Mouse (Mus musculus) lung, adult 2 months (tissue): ENCODE results near the gene Gxylt2. TPM values are rescaled to one million over a fixed set of nuclear protein-coding genes. Genes with fewer than 3 reads are reported as not detected.

ENCODE experiments used
- DNase-seq: peaks from one replicate; pipeline ENCODE4 v3.0.0; 2022
- H3K4me1 ChIP-seq: fragments of 200-500 bp; 2 replicates; pipeline ENCODE4 v1.6.1; 2011; ENCODE audit warnings: low read length; ENCODE audit not compliant: control insufficient read depth, insufficient read depth
- H3K4me3 ChIP-seq: fragments of 200-500 bp; replicated peaks from 2 replicates; pipeline ENCODE3; 2011; ENCODE audit warnings: low read depth, mild to moderate bottlenecking, control low read depth, low read length; ENCODE audit errors: extremely low read depth
- CTCF ChIP-seq: fragments of 200-500 bp; IDR thresholded peaks from 2 replicates; pipeline ENCODE4 v1.5.1; 2011; ENCODE audit warnings: mild to moderate bottlenecking, low read length, control low read depth; ENCODE audit not compliant: insufficient read depth
- POLR2A ChIP-seq: fragments of 200-500 bp; IDR thresholded peaks from 2 replicates; pipeline ENCODE4 v1.6.1; 2011; ENCODE audit warnings: low read depth, mild to moderate bottlenecking, control low read depth, low read length, borderline replicate concordance; ENCODE audit errors: extremely low read depth
- WGBS: fragments of 180-500 bp; shearing (Covaris S2); methylation state at CpG from one replicate; pipeline ENCODE4 v1.1.7; 2018; 5-methylcytosine and 5-hydroxymethylcytosine counted together
- polyA plus RNA-seq: library from polyadenylated mRNA; depleted of rRNA; stranded (reverse); fragments of >200 nt; gene quantifications from 2 replicates; pipeline ENCODE4 v1.2.3, GENCODE M21; 2012

Gene Gxylt2
- polyA plus RNA-seq, 1 experiment, result 1.7 TPM

DNA sequence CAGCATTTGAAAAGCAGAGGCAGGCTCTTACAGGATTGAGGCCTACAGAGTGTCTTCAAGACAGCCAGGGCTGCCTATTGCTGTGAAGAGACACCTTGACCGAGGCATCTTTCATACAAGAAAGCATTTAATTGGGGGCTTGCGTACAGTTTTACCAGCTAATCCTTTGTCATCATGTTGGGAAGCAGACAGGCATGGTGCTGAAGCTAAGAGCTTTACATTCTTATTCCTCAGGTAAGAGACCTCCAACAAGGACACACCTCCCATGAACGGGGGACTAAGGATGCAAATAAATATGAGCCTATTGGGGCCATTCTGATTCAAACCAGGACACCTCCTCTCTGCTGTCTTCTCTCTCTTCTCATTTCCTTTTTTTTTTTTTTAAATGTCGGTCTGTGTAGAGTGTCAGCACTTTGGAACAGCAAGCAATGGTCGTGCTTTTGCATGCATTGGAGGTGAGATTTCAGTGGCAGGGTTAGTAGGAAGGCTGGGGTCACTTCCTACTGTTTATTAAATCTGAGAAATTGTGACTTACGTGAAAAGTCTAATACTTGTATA is 103.8 kb downstream of the Gxylt2 start:
- H3K4me3 ChIP-seq, result no peak overlapping the region
- no peaks in the 10 kb centered on the region for H3K4me1 ChIP-seq
- TF ChIP-seq CTCF, result no peak
- TF ChIP-seq POLR2A, result no peak
- no peak for DNase-seq
- 88% methylated on average over 6 of the region's 6 CpGs for WGBS

DNA sequence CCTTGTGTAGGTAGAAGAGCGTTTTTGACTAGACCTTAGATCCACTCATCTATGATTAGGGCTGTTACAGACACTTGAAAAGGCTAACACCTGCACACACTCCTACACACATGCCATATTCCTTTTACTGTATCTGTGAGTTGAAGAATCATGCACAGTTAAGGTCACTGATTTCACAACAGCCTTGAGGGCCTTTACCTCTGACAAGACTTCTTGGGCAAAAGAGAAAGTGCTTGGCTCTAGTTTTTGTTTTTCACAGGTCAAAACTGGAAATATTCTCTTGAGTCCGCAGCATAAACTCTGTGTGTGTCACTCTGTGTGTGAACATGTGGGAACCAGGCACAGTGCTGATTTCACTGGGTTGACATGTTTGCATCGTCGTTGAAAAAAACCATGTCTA is 105.6 kb downstream of the Gxylt2 start:
- DNase-seq, result no peak
- TF ChIP-seq POLR2A, result no peak
- no peak for TF ChIP-seq CTCF
- WGBS, result 80% methylated on average over 4 of the region's 4 CpGs
- no peak overlapping the region for H3K4me3 ChIP-seq
- H3K4me1 ChIP-seq, result no peaks in the 10 kb centered on the region

DNA sequence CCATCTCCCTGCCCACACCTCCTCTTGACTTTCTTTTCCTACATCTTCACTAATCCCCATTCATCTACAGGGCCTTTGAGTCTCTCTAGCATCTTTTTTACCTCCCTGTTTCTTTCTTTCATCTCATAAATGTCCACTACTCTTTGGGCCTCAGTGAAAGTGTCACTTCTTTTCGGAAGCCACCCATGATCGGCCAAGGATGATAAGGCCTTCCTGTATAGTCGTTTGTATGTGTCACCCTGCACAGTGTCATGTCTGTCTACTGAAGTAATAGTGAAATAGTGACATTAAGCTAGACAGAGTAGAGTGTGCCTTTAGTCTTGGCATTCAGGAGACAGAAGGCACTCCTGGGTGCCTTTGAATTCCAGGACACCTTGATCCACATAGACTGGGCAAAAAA is 107.2 kb downstream of the Gxylt2 start:
- TF ChIP-seq CTCF (no peak), POLR2A (no peak)
- H3K4me1 ChIP-seq, result no peaks in the 10 kb centered on the region
- no peak for DNase-seq
- no peak overlapping the region for H3K4me3 ChIP-seq
- WGBS, result 77% methylated on average over 3 of the region's 3 CpGs

GRCm38 (mm10) chr6:100821367-100821766 is 116.8 kb downstream of the Gxylt2 start:
- no peak for TF ChIP-seq CTCF
- TF ChIP-seq POLR2A, result no peak
- DNase-seq, result no peak
- WGBS, result 76% methylated on average over 2 of the region's 2 CpGs

DNA sequence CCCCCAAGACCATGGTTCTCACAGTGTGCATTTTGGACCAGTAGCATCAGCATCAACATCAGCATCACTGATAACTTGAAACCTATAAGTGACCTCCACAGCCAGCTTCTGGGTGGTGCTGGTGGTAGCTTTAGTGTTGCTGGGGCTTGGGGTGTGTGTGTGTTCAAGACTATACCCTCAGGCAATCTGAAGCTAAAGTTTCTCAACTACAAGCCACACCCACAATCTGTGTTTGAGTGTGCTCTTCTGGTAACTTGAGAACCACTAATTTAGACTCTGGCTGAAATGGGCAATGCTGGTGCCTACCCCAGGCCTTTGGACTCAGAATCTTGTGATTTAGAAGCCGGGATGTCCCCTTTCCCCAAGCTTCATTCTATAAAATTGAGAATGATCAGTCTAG is 118.8 kb downstream of the Gxylt2 start:
- no peak for DNase-seq
- H3K4me3 ChIP-seq, result no peak overlapping the region
- H3K4me1 ChIP-seq, result no peaks in the 10 kb centered on the region
- no peak for TF ChIP-seq POLR2A
- no peak for TF ChIP-seq CTCF
- WGBS, result 72% methylated on average over 1 of the region's 1 CpGs

More at GRCm38 (mm10) chr6:100821367-100821766, 116.8 kb downstream of the Gxylt2 start:
- H3K4me1 ChIP-seq, result no peaks in the 10 kb centered on the region
- no peak overlapping the region for H3K4me3 ChIP-seq

DNA sequence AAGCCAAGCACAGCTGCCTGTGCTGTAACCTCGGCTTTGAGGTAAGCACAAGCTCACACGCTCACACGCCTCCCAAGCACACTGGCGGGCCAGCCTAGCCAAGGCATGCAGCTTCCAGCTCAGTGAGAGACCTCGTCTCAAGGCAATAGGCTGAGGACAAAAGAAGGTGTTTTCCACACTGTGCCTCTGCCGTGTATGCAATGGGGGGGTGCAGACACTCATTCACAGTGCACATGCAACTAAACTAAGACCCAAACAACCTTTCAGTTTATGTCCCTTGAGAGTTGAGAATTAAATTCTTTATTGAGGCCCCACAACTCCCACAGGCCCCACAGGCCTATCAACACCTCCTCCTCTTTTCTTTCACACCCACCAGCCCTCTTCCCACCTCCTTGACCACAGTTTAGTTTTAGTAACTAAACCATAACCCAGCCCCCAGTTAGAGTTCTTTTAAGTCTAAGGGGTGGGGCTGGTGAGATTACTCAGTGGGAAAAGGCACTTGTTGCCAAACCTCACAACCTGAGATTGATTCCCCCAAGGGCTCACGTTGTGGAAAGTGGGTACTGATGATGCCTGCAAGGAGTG is 119.9 kb downstream of the Gxylt2 start:
- no peak for DNase-seq
- Histone ChIP-seq H3K4me1 (no peaks in the 10 kb centered on the region), H3K4me3 (no peak overlapping the region)
- WGBS, result 75% methylated on average over 7 of the region's 7 CpGs
- TF ChIP-seq POLR2A, result no peak

- Histone ChIP-seq H3K4me1 (no peaks in the 10 kb centered on the region), H3K4me3 (no peak overlapping the region)
- DNase-seq, result no peak
- no peak for TF ChIP-seq POLR2A
- TF ChIP-seq CTCF, result no peak
- WGBS, result 63% methylated on average over 6 of the region's 6 CpGs
These were observed 121.5 kb downstream of the Gxylt2 start for GRCm38 (mm10) chr6:100826046-100826445.

DNA sequence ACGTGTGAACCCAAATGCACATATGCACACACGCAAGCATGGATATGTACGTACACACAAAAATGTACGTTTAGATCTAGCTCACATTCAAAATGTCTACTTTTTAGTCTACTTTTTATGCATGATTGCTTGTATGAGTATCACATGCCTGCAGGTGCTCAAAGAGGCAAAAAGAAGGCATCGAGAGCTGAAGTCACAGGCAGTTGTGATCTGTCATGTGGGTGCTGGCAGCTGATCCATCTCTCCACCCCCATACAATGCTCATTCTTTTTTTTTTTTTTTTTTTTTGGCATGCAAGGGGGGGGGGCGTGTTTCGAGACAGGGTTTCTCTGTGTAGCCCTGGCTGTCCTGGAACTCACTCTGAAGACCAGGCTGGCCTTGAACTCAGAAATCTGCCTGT is 124.0 kb downstream of the Gxylt2 start:
- peaks cover 2% of the 10 kb centered on the region for H3K4me1 ChIP-seq
- TF ChIP-seq POLR2A (no peak), CTCF (no peak)
- 95% methylated on average over 7 of the region's 7 CpGs for WGBS
- H3K4me3 ChIP-seq, result no peak overlapping the region
- DNase-seq, result no peak

DNA sequence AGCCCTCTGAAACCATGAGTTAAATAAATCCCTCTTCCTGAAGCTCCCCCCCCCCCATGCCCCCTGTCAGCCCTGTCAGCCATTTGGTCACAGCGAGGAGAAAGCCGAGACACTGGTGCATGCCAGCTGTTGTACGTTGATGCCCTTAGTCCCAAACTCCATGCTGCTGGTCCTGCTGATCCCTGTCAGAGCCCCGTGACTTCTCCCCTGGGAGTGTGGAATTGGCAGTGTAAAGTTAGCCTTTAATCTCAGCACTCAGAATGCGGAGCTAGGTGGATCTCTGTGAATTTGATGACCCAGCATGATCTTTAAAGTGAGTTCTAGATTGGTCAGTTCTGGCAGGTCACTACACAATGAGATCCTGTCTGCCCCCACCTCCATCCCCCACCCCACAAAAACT is 125.2 kb downstream of the Gxylt2 start:
- TF ChIP-seq POLR2A (no peak), CTCF (no peak)
- 83% methylated on average over 5 of the region's 5 CpGs for WGBS
- no peak overlapping the region for H3K4me3 ChIP-seq
- no peak for DNase-seq
- peaks cover 7% of the 10 kb centered on the region for H3K4me1 ChIP-seq

DNA sequence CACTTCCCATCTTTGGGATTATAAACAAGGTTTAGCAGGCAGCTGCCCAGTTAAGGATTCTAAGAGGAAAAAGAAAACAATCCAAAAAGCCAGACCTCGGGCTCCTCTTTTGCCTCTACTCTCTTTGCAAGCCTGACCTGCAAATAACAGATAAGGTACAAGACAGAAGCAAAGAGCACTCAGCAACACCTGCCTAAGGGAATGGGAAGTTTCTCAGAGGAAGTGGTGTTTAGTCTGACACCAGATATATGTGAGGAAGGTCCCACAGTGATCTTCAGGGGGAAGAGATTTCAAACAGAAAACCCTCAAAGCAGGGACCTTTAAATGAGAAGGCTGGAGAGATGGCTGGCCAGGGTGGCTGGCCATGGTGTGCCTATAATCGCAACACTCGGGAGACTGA is 126.7 kb downstream of the Gxylt2 start:
- Histone ChIP-seq H3K4me1 (peaks cover 11% of the 10 kb centered on the region), H3K4me3 (no peak overlapping the region)
- WGBS, result 74% methylated on average over 3 of the region's 3 CpGs
- DNase-seq, result no peak
- no peak for TF ChIP-seq POLR2A
- no peak for TF ChIP-seq CTCF
